Mouse (Mus musculus) neural tube, embryonic 12.5 days (tissue): ENCODE measurements around the gene Trim11. TPM values are rescaled to one million over a fixed set of nuclear protein-coding genes. Genes with fewer than 3 reads are reported as not detected.
"Not testable (repeated sequence)": the region's sequence is repeated elsewhere in the genome, so short reads cannot be mapped to it uniquely, and the experiment has no call there.

Source experiments
- ATAC-seq: fragments of 200-750 bp; cut with Nextera tagmentation; 2 replicates; pipeline ENCODE4 v1.8.0; 2017; ENCODE audit warnings: low read depth, mild to moderate bottlenecking, moderate TSS enrichment, moderate library complexity; ENCODE audit not compliant: low FRiP score
- H3K27ac ChIP-seq: fragments of 300-500 bp; sonication (generic); 2 replicates; pipeline ENCODE4 v1.5.1; 2016
- H3K27me3 ChIP-seq: fragments of 300-500 bp; sonication (generic); replicated peaks from 2 replicates; pipeline ENCODE4 v1.6.1; 2016; ENCODE audit warnings: mild to moderate bottlenecking
- H3K36me3 ChIP-seq: fragments of 300-500 bp; sonication (generic); 2 replicates; pipeline ENCODE4 v1.6.1; 2016; ENCODE audit warnings: mild to moderate bottlenecking
- H3K4me1 ChIP-seq: fragments of 300-500 bp; sonication (generic); 2 replicates; pipeline ENCODE4 v1.6.1; 2016
- H3K4me2 ChIP-seq: fragments of 300-500 bp; sonication (generic); replicated peaks from 2 replicates; pipeline ENCODE4 v1.6.1; 2016; ENCODE audit warnings: mild to moderate bottlenecking
- H3K4me3 ChIP-seq: fragments of 300-500 bp; sonication (generic); 2 replicates; pipeline ENCODE4 v1.5.1; 2016
- H3K9ac ChIP-seq: fragments of 300-500 bp; sonication (generic); 2 replicates; pipeline ENCODE4 v1.6.1; 2016; ENCODE audit warnings: mild to moderate bottlenecking
- H3K9me3 ChIP-seq: fragments of 300-500 bp; sonication (generic); 2 replicates; pipeline ENCODE4 v1.6.1; 2016; ENCODE audit warnings: mild to moderate bottlenecking
- WGBS: fragments of 180-500 bp; shearing (Covaris S2); methylation state at CpG from one replicate; pipeline ENCODE4 v1.1.7; 2016; 5-methylcytosine and 5-hydroxymethylcytosine counted together
- polyA plus RNA-seq: library from polyadenylated mRNA; unstranded; fragments of >200 nt; fragmentation: Nextera tagmentation; extraction: Ambion mirVana; gene quantifications from 2 replicates; pipeline ENCODE4 v1.2.1, GENCODE M21; 2016

The Trim11 gene
- polyA plus RNA-seq, 1 experiment from 2014 or later: 20.5 TPM

DNA sequence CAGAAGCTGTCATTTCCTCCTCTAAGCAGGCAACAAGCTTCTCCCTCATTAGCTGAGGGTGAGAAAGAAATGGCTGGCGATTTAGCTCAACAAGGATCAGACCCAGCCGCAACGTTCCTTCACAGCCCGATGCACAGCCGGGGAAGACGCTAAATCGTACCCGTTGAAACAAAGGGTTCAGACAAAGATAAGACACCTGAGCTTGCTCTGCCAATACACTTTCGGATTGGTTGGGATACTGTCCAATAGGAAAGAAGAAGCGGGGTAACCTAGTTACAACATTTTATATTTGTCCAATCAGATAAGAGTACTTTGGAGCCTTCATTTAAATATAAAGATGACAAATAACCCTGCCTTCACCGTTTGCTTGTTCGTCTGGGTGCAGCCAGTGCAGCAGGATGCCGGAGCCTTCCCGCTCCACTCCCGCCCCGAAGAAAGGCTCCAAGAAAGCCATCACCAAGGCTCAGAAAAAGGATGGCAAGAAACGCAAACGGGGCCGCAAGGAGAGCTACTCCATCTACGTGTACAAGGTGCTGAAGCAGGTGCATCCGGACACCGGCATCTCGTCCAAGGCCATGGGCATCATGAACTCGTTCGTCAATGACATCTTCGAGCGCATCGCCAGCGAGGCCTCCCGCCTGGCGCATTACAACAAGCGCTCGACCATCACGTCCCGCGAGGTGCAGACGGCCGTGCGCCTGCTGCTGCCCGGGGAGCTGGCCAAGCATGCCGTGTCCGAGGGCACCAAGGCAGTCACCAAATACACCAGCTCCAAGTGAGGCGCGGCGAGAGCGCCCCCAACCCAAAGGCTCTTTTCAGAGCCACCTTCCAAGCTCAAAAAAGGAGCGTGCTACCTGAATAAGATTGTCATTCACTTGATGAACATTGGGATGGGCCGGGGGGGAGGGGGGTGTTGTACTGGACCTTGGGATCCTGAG lies 29.1 kb upstream of the Trim11 start, which contains the start of gene Hist3h2ba:
Hist3h2ba (plus strand) TSS at position 379 of the 938 bp plus-strand sequence.
- Histone ChIP-seq H3K4me2 (peak within 1 kb of the TSS; percentile 66), H3K27me3 (no peaks in the 10 kb centered on the region), H3K4me1 (peaks cover 12% of the 10 kb centered on the region), H3K9me3 (no peaks in the 10 kb centered on the region), H3K4me3 (peak within 1 kb of the TSS; percentile 46), H3K36me3 (no peaks in the 10 kb centered on the region), H3K27ac (peak within 1 kb of the TSS; percentile 92), H3K9ac (peak within 1 kb of the TSS; percentile 70)
- WGBS: under 1% methylated on average over 48 of the region's 48 CpGs
- ATAC-seq: peak; percentile 91

DNA sequence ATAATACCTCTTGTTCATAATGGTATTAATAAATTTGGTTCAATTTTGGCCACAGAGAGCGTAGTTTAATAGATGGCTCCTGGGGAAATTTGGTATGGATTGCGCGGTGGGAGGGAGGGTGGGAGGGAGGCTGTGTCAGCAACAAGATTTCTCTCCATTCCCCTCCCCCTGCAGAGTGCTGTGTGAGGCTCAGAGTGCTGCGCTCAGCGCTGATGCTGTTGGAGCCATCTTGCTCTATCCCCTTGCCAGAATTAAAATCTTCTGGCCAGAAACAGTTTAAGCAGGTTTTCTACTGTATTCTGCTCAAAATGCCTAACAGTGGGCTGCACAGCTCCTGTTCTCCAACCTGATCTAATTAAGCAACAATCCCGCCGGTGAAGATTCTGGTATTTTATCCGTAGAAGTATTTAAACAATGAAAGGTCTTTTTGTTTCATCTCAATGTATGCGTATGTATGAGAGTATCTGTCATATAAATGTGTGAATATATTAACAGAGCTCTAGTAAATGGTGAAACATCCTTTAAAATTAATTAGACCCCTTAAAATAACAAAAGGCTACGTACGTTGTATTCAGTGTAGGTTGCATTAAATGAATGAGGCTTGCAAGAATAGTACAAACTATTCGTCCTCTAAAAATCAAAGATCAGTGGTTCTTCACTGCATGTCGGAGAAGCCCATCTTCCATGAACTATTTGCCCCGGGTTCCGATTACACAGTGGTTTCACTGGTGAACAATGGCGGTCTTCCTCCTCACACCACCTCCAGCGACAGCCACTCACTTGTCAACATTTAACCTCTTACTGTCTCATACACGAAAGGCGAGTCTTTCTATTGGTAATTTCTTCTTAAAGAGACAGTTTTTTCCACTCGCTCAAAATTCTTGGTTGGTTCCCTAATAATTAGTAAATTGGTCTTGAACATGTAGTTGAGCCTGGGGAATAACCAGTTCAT lies 28.1 kb upstream of the Trim11 start:
- H3K36me3 ChIP-seq: no peaks in the 10 kb centered on the region
- ATAC-seq: peak; percentile 45
- peaks cover 10% of the 10 kb centered on the region for H3K4me1 ChIP-seq
- H3K27ac ChIP-seq: peak overlapping the region; percentile 92
- peak overlapping the region; percentile 46 for H3K4me3 ChIP-seq
- H3K9ac ChIP-seq: peak overlapping the region; percentile 70
- 3% methylated on average over 20 of the region's 20 CpGs for WGBS
- no peaks in the 10 kb centered on the region for H3K27me3 ChIP-seq
- H3K4me2 ChIP-seq: peak overlapping the region; percentile 66
- no peaks in the 10 kb centered on the region for H3K9me3 ChIP-seq

GRCm38 (mm10) chr11:58951210-58951609 lies 26.7 kb upstream of the Trim11 start:
- 80% methylated on average over 5 of the region's 5 CpGs for WGBS

DNA sequence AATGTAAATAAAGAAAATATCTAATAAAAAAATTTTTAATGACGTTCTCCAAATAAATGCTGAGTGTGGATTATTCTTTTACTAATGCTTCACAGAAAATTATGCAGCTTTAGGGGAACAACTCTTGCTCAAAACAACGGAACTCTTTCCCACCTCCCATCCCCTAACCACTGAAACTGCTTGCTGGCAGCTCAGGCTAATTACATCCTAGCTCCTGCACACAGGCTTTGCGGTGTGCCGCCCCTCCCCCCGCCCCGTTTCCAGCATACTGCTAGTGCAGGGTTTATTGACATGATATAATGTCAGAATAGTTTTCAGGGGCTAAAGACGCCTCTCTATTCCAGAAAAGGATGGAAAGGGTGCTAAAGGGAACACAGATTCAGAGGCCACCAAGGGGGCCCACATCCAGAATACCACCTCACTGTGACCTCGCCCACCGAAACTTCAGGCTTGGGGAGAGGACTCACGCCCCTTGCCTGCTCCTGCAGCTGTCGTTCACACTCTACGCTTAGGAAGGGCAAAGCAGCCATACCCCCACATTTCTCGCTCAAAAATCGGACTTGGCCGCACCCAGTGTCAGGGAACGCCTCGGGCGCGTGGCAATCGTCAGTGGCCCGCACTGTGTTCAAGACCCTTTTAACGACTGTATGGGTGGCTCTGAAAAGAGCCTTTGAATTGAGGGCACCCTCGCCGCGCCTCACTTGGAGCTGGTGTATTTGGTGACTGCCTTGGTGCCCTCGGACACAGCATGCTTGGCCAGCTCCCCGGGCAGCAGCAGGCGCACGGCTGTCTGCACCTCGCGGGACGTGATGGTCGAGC lies 24.3 kb upstream of the Trim11 start:
- Histone ChIP-seq H3K4me3 (peak overlapping the region; percentile 71), H3K27ac (peak overlapping the region; percentile 98), H3K4me2 (peak overlapping the region; percentile 91), H3K27me3 (no peaks in the 10 kb centered on the region), H3K9ac (peak overlapping the region; percentile 85), H3K9me3 (no peaks in the 10 kb centered on the region), H3K36me3 (peaks cover 10% of the 10 kb centered on the region; the same call in 1 of the 2 replicates), H3K4me1 (peaks cover 26% of the 10 kb centered on the region)
- under 1% methylated on average over 33 of the region's 33 CpGs for WGBS
- ATAC-seq: peak; percentile 8

More at GRCm38 (mm10) chr11:58951210-58951609, 26.7 kb upstream of the Trim11 start:
- ATAC-seq: no peak
- no peaks in the 10 kb centered on the region for H3K36me3 ChIP-seq
- no peak overlapping the region for H3K27ac ChIP-seq
- H3K4me2 ChIP-seq: peak overlapping the region; percentile 66
- H3K9ac ChIP-seq: 0 out of 2 replicates have a peak overlapping the region, but pooled peaks have one; percentile 70
- no peaks in the 10 kb centered on the region for H3K9me3 ChIP-seq
- H3K4me3 ChIP-seq: no peak overlapping the region
- H3K4me1 ChIP-seq: peaks cover 11% of the 10 kb centered on the region
- no peaks in the 10 kb centered on the region for H3K27me3 ChIP-seq

- Histone ChIP-seq H3K4me1 (peaks cover 26% of the 10 kb centered on the region), H3K9ac (peak overlapping the region; percentile 85), H3K4me2 (peak overlapping the region; percentile 91), H3K27ac (peak overlapping the region; percentile 98), H3K4me3 (peak overlapping the region; percentile 71)
- WGBS: under 1% methylated on average over 17 of the region's 17 CpGs
- H3K27me3 ChIP-seq, H3K36me3 ChIP-seq, H3K9me3 ChIP-seq: not testable (repeated sequence)
- peak; percentile 30; the same call in 1 of the 2 replicates for ATAC-seq
Measured at GRCm38 (mm10) chr11:58954170-58954419, 23.8 kb upstream of the Trim11 start.

GRCm38 (mm10) chr11:58954420-58955142 lies 23.3 kb upstream of the Trim11 start, which contains the start of the genes Hist3h2a and Trim17:
Hist3h2a (plus strand) TSS chr11:58954685.
Trim17 (plus strand) TSS chr11:58954685.
- under 1% methylated on average over 49 of the region's 49 CpGs for WGBS
- Histone ChIP-seq H3K4me1 (peaks cover 31% of the 10 kb centered on the region), H3K27ac (peak within 1 kb of the TSS; percentile 98), H3K36me3 (peaks cover 10% of the 10 kb centered on the region; the same call in 1 of the 2 replicates), H3K27me3 (no peaks in the 10 kb centered on the region), H3K4me2 (peak within 1 kb of the TSS; percentile 91), H3K4me3 (peak within 1 kb of the TSS; percentile 71), H3K9me3 (no peaks in the 10 kb centered on the region), H3K9ac (peak within 1 kb of the TSS; percentile 87)
- peak; percentile 90 for ATAC-seq

GRCm38 (mm10) chr11:58955143-58955867 lies 22.6 kb upstream of the Trim11 start:
- H3K4me1 ChIP-seq: peaks cover 32% of the 10 kb centered on the region
- peaks cover 10% of the 10 kb centered on the region; the same call in 1 of the 2 replicates for H3K36me3 ChIP-seq
- H3K27me3 ChIP-seq: no peaks in the 10 kb centered on the region
- peak overlapping the region; percentile 71 for H3K4me3 ChIP-seq
- ATAC-seq: peak; percentile 39; the same call in 1 of the 2 replicates
- H3K9me3 ChIP-seq: no peaks in the 10 kb centered on the region
- peak overlapping the region; percentile 91 for H3K4me2 ChIP-seq
- H3K27ac ChIP-seq: peak overlapping the region; percentile 93
- WGBS: under 1% methylated on average over 20 of the region's 20 CpGs
- peak overlapping the region; percentile 87 for H3K9ac ChIP-seq

- ATAC-seq: no peak
- WGBS: 29% methylated on average over 8 of the region's 8 CpGs
- H3K27ac ChIP-seq: no peak overlapping the region
- H3K9ac ChIP-seq: peak overlapping the region; percentile 87
- H3K36me3 ChIP-seq: peaks cover 10% of the 10 kb centered on the region; the same call in 1 of the 2 replicates
- H3K4me1 ChIP-seq: peaks cover 32% of the 10 kb centered on the region
- H3K9me3 ChIP-seq: no peaks in the 10 kb centered on the region
- H3K4me2 ChIP-seq: peak overlapping the region; percentile 91
- H3K4me3 ChIP-seq: peak overlapping the region; percentile 71
- H3K27me3 ChIP-seq: no peaks in the 10 kb centered on the region
Measured at GRCm38 (mm10) chr11:58955868-58956257, 22.0 kb upstream of the Trim11 start.

DNA sequence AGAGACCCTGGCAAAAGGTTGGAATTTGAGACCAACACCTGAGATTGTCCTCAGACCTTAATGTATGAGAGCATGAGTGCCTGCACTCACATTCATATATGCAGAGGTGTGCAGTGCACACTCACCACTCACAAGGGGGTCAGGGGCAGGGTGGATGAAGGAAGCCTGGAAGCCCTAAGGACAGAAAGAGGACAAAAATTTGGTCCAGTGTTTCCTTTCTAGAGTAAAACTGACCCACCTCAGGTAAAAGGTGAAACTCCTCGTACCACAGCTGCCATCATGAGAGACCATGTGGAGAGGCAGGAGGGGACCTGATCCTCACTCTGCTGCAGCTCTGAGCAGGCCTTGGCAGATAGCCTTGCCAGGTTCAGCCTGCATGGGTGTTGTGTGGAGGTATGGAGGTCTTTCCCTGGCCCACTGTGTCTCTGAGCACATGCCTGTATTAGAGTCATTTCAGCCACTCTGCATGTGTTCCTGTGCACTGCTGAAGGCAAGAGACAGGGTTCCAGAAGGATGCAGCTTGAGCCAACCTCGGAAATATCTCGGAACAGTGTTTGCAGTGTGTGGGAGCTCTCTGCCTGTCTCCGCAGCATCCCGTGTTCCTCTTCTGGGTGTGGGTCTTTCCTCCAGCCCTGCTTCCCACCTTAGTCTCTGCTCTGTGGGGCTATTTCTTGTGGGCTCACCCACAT lies 20.5 kb upstream of the Trim11 start:
- Histone ChIP-seq H3K27ac (no peak overlapping the region), H3K4me1 (peaks cover 26% of the 10 kb centered on the region), H3K36me3 (peaks cover 10% of the 10 kb centered on the region; the same call in 1 of the 2 replicates), H3K9me3 (no peaks in the 10 kb centered on the region), H3K4me3 (peak overlapping the region; percentile 71), H3K27me3 (0 out of 2 replicates have a peak, but pooled peaks cover 3% of the 10 kb centered on the region), H3K9ac (peak overlapping the region; percentile 87), H3K4me2 (peak overlapping the region; percentile 91)
- 88% methylated on average over 5 of the region's 5 CpGs for WGBS
- no peak for ATAC-seq

DNA sequence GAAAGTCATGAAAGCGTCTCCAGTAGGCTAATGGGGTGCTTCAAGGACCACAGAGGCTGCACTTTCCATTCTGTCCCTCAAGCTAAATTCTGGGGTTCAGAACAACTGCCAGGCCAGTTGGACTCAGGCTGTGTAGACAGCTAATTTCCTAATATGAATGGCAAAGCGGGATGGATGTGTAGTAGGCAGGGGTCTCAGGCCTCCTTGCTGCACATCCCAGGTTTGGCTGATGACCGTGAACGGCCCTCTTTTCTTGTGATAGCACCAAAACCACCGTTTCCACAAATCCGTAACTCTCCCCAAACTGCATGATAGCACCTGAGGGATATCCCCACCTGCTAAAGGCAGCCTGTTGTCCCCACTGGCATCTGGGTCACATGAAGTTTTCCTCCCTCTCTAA lies 19.4 kb upstream of the Trim11 start:
- H3K36me3 ChIP-seq: peaks cover 10% of the 10 kb centered on the region; the same call in 1 of the 2 replicates
- peak overlapping the region; percentile 91; the same call in 1 of the 2 replicates for H3K4me2 ChIP-seq
- H3K9me3 ChIP-seq: no peaks in the 10 kb centered on the region
- WGBS: 88% methylated on average over 6 of the region's 6 CpGs
- no peak overlapping the region for H3K4me3 ChIP-seq
- H3K4me1 ChIP-seq: peaks cover 23% of the 10 kb centered on the region
- H3K9ac ChIP-seq: no peak overlapping the region
- ATAC-seq: no peak
- 0 out of 2 replicates have a peak, but pooled peaks cover 3% of the 10 kb centered on the region for H3K27me3 ChIP-seq
- H3K27ac ChIP-seq: no peak overlapping the region
